Mouse (Mus musculus) R1 (cell line): ENCODE data around the gene Mthfsl.
"Not testable (repeated sequence)": the region's sequence is repeated elsewhere in the genome, so short reads cannot be mapped to it uniquely, and the experiment has no call there.

Experiments used
- DNase-seq: peaks from one replicate; pipeline ENCODE4 v3.0.0-alpha.2; 2018; ENCODE audit warnings: low read depth, low spot score

Gene Mthfsl

DNA sequence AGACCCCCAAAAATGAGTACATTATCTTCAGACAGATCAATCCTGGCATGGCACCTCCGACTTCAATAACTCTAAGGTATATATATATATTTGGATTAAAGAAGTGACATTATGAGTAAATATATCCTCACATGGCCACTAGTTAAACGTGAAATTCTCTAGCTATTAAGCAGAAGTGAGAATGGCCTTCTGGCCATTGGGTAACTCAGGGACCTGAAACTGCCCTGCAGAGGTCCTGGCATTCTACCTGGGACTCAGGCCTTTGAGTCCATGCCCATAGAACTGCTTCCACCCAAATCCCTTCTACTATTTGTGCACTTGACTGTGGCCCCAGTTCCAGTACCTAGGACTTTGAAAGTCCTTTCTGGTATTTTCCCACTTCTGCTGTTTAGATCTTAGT, 28.8 kb downstream of the Mthfsl start:
- not testable (repeated sequence) for DNase-seq

DNA sequence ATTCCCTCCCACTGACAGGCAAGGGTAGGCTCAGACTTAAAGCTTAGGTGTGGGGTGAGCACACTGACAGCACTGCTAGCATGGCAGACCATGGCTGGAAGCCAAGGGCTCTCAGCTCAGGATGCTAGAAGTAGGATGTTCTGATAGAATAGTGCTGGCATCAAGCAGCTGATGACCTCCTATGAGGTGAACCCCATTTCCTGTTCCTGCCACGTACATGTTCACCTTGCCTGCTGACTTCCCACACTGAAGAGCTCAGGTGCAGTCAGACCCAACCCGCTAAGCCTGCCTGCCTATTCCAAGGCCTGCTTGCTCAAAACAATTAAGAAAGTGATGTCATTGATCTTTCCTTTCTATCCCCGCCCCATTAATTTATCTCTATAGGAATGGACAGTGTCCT, 30.6 kb downstream of the Mthfsl start:
- not testable (repeated sequence) for DNase-seq

DNA sequence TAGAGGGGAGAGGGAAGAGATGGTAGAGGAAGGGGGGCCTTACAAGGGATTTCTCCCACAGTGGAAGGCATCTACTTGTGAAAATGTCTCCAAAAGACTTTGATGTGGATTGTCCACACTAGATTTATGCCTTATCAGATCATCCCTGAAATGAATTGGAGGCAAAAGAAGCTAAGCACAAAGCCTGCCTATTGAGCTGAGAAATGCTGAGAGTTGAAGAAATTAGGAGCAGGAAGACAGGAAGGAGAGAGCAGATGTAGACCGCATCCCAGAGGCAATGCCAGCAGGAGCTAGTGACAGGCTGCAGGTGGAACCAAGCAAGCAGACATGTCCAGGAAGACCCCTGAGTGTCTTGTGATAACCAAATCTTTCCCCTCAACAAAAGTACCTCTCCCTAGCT, 33.4 kb downstream of the Mthfsl start:
- not testable (repeated sequence) for DNase-seq

DNA sequence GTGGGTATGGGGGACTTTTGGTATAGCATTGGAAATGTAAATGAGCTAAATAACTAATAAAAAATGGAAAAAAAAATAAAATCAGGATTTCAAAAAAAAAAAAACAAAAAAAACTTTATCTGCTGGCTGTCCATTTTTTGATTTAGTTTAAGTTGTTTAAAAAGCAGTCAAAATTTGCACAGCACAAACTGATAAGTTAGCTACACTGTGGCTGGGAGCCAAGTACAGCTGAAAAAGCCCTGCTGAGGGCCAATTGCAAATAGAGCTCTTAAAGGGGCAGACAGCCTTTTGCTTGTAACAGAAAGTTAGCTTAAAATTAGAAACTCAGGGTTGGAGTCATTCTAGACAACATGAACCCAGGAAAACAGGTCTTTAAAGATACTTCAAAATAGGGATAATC, 61.8 kb downstream of the Mthfsl start:
- not testable (repeated sequence) for DNase-seq

DNA sequence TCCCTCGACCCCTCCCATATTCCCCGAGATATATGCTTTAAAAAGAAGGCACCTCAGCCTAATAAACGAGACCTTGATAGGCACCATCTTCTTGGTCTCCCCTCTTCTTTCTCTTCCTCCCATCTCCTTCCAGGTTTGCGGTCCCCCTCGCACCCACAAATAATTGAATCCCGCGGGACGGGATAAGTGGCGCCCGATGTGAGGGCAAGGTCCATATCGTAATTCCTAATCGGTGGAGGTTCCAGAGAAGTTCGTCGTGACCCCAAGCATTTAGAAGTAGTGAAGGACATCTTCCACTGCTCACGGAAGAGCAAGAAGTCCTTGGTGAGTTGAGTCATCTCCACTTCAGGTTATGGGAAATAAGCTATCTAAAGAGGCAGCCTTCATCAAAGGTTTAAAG, 69.4 kb downstream of the Mthfsl start:
- DNase-seq: not testable (repeated sequence)
